Mouse (Mus musculus) brain, embryonic 14.5 days (tissue): ENCODE measurements at regions not wholly inside any gene's neighbourhood (a gene's known extent, or its start where the extent isn't known, plus 50 kb on each side); places are given as distances from the start of the nearest gene placed in this dataset.

Source experiments
- CTCF ChIP-seq: fragments of 200-500 bp; IDR thresholded peaks from 2 replicates; pipeline ENCODE4 v1.5.1; 2012; ENCODE audit warnings: inconsistent platforms, mild to moderate bottlenecking, moderate library complexity, borderline replicate concordance; ENCODE audit not compliant: insufficient read depth, insufficient read length; ENCODE audit errors: extremely low read depth
- POLR2A ChIP-seq: fragments of 200-500 bp; IDR thresholded peaks from 2 replicates; pipeline ENCODE4 v1.6.1; 2012; ENCODE audit warnings: mild to moderate bottlenecking, inconsistent platforms, borderline replicate concordance; ENCODE audit not compliant: poor library complexity, insufficient read depth, insufficient read length, severe bottlenecking; ENCODE audit errors: extremely low read depth

DNA sequence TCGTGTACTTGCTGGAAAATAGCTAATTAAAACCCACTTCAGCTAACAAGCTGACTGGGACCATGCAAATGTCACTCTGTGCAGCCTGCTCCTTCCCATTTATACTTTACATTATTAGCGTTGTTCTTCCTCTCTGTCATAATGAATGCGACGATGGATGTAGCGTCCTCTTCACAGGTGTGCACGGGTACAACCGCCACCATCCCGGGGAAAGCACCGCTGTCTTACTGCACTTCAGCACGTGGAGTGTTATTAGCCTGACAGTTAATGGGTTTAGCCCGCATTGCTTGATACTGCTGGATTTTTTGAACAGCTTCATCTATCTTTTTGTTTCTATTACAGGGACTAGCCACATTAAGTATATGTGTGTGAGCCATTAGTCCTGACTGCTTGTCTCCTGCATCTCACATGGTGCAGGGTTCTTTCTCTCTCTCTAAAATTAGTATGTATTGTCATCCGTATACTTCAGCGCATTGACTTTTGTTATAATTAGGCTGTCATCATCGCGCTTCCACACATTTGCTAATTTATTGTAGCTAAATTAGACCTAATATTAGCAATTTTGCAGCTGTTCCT is 383.0 kb downstream of the Rnf144b start:
- no peak for TF ChIP-seq POLR2A
- TF ChIP-seq CTCF = no peak
